Mouse (Mus musculus): ENCODE measurements around the gene Piwil1.

DNA sequence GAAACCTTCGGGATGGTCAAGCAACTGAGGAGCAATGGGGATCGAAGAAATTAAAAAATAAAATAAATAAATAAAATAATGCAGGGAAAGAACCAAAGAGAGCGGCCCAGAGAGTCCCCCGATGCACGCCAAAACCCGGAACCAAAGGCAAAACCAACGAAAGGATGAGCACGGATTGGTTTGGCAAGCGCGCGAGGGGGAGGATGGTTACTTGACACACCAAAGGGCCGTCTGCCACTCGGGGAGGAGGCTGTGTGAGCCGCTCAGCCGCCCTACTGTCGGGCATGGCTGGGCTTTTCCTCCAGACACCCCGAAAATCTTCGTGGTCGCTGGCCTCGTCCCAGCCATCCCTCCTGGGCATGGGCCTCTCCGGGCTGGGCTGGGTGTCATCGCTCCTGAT is 79.3 kb downstream of the Piwil1 start:
- TF ChIP-seq CTCF (IDR thresholded peaks at IDR 0.05), result no peak
- no peak for TF ChIP-seq EP300 (IDR thresholded peaks at IDR 0.05)
